Mouse (Mus musculus): Measurements from ENCODE around the gene Mtmr4. TPM values are rescaled to one million over a fixed set of nuclear protein-coding genes. Genes with fewer than 3 reads are reported as not detected.
A peak's percentile ranks its signal among the peaks of the same experiment; 100 is the strongest.

Gene Mtmr4
- polyA plus RNA-seq, 1 experiment from 2014 or later = 25.6 TPM

GRCm38 (mm10) chr11:87573751-87574150 lies 18.2 kb upstream of the Mtmr4 start:
- no peaks in the 10 kb centered on the region for H3K9me3 ChIP-seq
- no peak overlapping the region for H3K9ac ChIP-seq
- H3K36me3 ChIP-seq = no peaks in the 10 kb centered on the region
- peaks cover 8% of the 10 kb centered on the region for H3K4me1 ChIP-seq
- no peak overlapping the region for H3K27ac ChIP-seq
- WGBS = 59% methylated on average over 7 of the region's 7 CpGs
- no peaks in the 10 kb centered on the region; the same call in 1 of the 2 replicates for H3K27me3 ChIP-seq (replicated peaks)
- H3K4me3 ChIP-seq (replicated peaks) = no peak overlapping the region
- H3K4me2 ChIP-seq = no peak overlapping the region
- no peak for ATAC-seq (ENCODE audit: insufficient read depth, low FRiP score, low read depth)

GRCm38 (mm10) chr11:87574520-87575180 lies 17.3 kb upstream of the Mtmr4 start:
- Histone ChIP-seq H3K27me3 (replicated peaks) (no peaks in the 10 kb centered on the region; the same call in 1 of the 2 replicates), H3K9me3 (no peaks in the 10 kb centered on the region), H3K4me3 (replicated peaks) (no peak overlapping the region), H3K9ac (no peak overlapping the region), H3K4me1 (peaks cover 10% of the 10 kb centered on the region), H3K4me2 (no peak overlapping the region), H3K27ac (no peak overlapping the region), H3K36me3 (no peaks in the 10 kb centered on the region)
- ATAC-seq (ENCODE audit: insufficient read depth, low FRiP score, low read depth) = no peak
- WGBS = 53% methylated on average over 21 of the region's 21 CpGs

DNA sequence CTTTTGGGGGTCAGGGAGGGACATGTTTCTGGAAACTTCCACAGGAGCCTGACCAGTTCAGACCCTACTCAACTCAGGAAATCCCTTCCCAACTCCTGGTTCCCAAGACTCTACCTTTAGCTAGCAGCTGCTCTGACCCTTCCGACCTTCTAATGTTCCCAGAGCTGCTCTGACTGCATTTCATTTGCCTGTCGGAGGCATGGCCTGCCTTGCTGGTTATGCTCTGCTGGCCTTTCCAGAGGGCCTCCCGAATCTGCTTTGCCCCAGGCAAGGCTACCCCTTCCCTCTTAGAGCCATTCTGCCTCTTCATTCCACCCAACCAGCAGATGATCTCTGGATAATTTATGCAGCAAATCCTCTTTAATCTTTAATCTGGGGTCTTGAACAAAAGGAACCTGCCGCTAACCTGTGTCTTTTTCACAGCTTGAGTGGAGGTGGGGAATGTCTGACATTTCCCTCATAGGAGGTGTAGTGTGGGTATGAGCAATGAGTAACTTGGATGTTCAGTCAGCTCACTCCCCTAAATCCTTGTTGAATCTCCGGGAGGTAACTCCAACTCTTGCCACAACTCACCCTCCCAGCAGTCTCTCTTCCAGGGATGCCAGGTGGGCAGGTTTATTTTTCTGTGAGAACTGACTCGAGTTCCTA lies 14.2 kb upstream of the Mtmr4 start:
- H3K4me1 ChIP-seq = peaks cover 10% of the 10 kb centered on the region
- peak overlapping the region; percentile 5; the same call in 1 of the 2 replicates for H3K9ac ChIP-seq
- H3K27me3 ChIP-seq (replicated peaks) = no peaks in the 10 kb centered on the region; the same call in 1 of the 2 replicates
- peak overlapping the region; percentile 55 for H3K4me3 ChIP-seq (replicated peaks)
- H3K36me3 ChIP-seq = no peaks in the 10 kb centered on the region
- ATAC-seq (ENCODE audit: insufficient read depth, low FRiP score, low read depth) = no peak
- peak overlapping the region; percentile 97 for H3K4me2 ChIP-seq
- no peak overlapping the region for H3K27ac ChIP-seq
- H3K9me3 ChIP-seq = no peaks in the 10 kb centered on the region
- WGBS = 30% methylated on average over 6 of the region's 6 CpGs

GRCm38 (mm10) chr11:87578249-87578962 lies 13.6 kb upstream of the Mtmr4 start:
- Histone ChIP-seq H3K27ac (peak overlapping the region; percentile 59), H3K27me3 (replicated peaks) (no peaks in the 10 kb centered on the region; the same call in 1 of the 2 replicates), H3K4me2 (peak overlapping the region; percentile 97), H3K4me3 (replicated peaks) (peak overlapping the region; percentile 55), H3K36me3 (no peaks in the 10 kb centered on the region), H3K9me3 (no peaks in the 10 kb centered on the region), H3K9ac (peak overlapping the region; percentile 5), H3K4me1 (peaks cover 10% of the 10 kb centered on the region)
- WGBS = under 1% methylated on average over 40 of the region's 40 CpGs
- ATAC-seq (ENCODE audit: insufficient read depth, low FRiP score, low read depth) = peak; percentile 68; the same call in 1 of the 2 replicates

GRCm38 (mm10) chr11:87578963-87579601 lies 12.9 kb upstream of the Mtmr4 start:
- Histone ChIP-seq H3K9me3 (no peaks in the 10 kb centered on the region), H3K4me3 (replicated peaks) (peak overlapping the region; percentile 55), H3K9ac (0 out of 2 replicates have a peak overlapping the region, but pooled peaks have one; percentile 5), H3K4me1 (peaks cover 10% of the 10 kb centered on the region), H3K27ac (peak overlapping the region; percentile 59), H3K36me3 (no peaks in the 10 kb centered on the region), H3K4me2 (peak overlapping the region; percentile 97), H3K27me3 (replicated peaks) (no peaks in the 10 kb centered on the region; the same call in 1 of the 2 replicates)
- ATAC-seq (ENCODE audit: insufficient read depth, low FRiP score, low read depth) = no peak
- 19% methylated on average over 10 of the region's 10 CpGs for WGBS

DNA sequence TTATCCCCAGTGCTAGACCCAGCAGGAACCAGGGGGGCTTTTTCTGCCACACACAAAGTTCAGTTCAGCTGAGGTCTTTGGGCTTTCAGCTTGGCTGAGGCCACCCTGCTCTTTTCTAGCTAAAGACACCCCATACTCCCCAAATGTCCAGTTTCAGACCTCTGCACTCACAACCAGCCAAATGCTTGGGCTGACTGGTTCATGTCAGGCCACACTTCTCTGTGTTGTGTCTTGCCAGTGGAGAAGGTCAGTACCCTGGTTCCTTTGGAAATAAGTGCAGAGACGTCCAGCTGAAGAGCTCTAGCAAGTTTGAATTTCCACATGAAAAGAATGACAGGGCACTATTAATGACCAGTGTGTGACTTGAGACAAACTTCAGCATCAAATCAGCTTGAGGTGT lies 12.2 kb upstream of the Mtmr4 start:
- Histone ChIP-seq H3K27me3 (replicated peaks) (no peaks in the 10 kb centered on the region; the same call in 1 of the 2 replicates), H3K36me3 (no peaks in the 10 kb centered on the region), H3K4me1 (peaks cover 10% of the 10 kb centered on the region), H3K4me2 (no peak overlapping the region), H3K27ac (0 out of 2 replicates have a peak overlapping the region, but pooled peaks have one; percentile 26), H3K9ac (no peak overlapping the region), H3K4me3 (replicated peaks) (no peak overlapping the region), H3K9me3 (no peaks in the 10 kb centered on the region)
- no peak for ATAC-seq (ENCODE audit: insufficient read depth, low FRiP score, low read depth)
- 49% methylated on average over 1 of the region's 1 CpGs for WGBS

- Histone ChIP-seq H3K4me1 (peaks cover 10% of the 10 kb centered on the region), H3K4me2 (no peak overlapping the region), H3K36me3 (no peaks in the 10 kb centered on the region), H3K27ac (no peak overlapping the region), H3K27me3 (replicated peaks) (no peaks in the 10 kb centered on the region; the same call in 1 of the 2 replicates), H3K9me3 (no peaks in the 10 kb centered on the region), H3K4me3 (replicated peaks) (no peak overlapping the region), H3K9ac (no peak overlapping the region)
- ATAC-seq (ENCODE audit: insufficient read depth, low FRiP score, low read depth) = no peak
- 52% methylated on average over 9 of the region's 10 CpGs for WGBS
Measured at GRCm38 (mm10) chr11:87580543-87581085, 11.3 kb upstream of the Mtmr4 start.

- H3K4me3 ChIP-seq (replicated peaks) = no peak overlapping the region
- no peak for ATAC-seq (ENCODE audit: insufficient read depth, low FRiP score, low read depth)
- no peaks in the 10 kb centered on the region for H3K36me3 ChIP-seq
- H3K4me1 ChIP-seq = peaks cover 10% of the 10 kb centered on the region
- no peaks in the 10 kb centered on the region for H3K9me3 ChIP-seq
- no peak overlapping the region for H3K9ac ChIP-seq
- no peak overlapping the region for H3K27ac ChIP-seq
- 88% methylated on average over 12 of the region's 12 CpGs for WGBS
- H3K27me3 ChIP-seq (replicated peaks) = no peaks in the 10 kb centered on the region
- no peak overlapping the region for H3K4me2 ChIP-seq
Measured at GRCm38 (mm10) chr11:87581161-87581865, 10.6 kb upstream of the Mtmr4 start.

- no peak overlapping the region for H3K4me3 ChIP-seq (replicated peaks)
- H3K9ac ChIP-seq = no peak overlapping the region
- no peak for ATAC-seq (ENCODE audit: insufficient read depth, low FRiP score, low read depth)
- no peaks in the 10 kb centered on the region for H3K36me3 ChIP-seq
- H3K27ac ChIP-seq = no peak overlapping the region
- H3K9me3 ChIP-seq = no peaks in the 10 kb centered on the region
- no peak overlapping the region for H3K4me2 ChIP-seq
- 78% methylated on average over 8 of the region's 8 CpGs for WGBS
- no peaks in the 10 kb centered on the region for H3K27me3 ChIP-seq (replicated peaks)
- peaks cover 10% of the 10 kb centered on the region for H3K4me1 ChIP-seq
Measured at GRCm38 (mm10) chr11:87581933-87582710, 9.8 kb upstream of the Mtmr4 start.

DNA sequence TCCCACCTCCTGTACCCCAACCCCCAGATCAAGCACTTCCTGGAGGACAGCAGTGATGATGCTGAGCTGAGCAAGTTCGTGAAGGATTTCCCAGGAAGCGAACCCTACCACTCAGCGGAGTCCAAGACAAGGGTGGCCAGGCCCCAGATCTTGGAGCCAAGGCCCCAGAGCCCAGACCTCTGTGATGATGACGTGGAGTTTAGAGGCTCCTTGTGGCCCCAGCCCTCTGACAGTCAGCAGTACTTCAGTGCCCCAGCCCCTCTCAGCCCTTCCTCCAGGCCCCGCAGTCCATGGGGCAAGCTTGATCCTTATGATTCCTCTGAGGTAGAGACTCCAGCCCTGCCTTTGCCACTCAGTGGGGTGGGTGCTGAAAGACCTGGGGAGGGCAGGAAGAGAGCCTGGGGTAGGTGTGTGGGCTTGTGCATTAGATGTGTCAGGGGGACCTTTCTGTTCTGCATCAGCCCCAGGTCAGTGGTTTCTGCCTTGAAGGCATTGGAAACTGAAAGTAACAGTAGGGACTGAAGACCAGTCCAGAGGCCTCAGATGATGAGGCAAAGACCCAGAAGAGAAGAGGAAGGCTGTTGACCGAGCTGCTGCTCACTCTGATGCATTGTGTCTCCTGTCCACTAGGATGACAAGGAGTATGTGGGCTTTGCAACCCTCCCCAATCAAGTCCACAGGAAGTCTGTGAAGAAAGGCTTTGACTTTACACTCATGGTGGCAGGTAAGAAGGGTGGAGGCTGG lies 8.5 kb upstream of the Mtmr4 start:
- no peaks in the 10 kb centered on the region for H3K27me3 ChIP-seq (replicated peaks)
- H3K4me2 ChIP-seq = no peak overlapping the region
- WGBS = 77% methylated on average over 6 of the region's 6 CpGs
- no peak overlapping the region for H3K9ac ChIP-seq
- no peak overlapping the region for H3K27ac ChIP-seq
- peaks cover 5% of the 10 kb centered on the region for H3K4me1 ChIP-seq
- no peak overlapping the region for H3K4me3 ChIP-seq (replicated peaks)
- no peak; the same call in 1 of the 2 replicates for ATAC-seq (ENCODE audit: insufficient read depth, low FRiP score, low read depth)
- no peaks in the 10 kb centered on the region for H3K9me3 ChIP-seq
- no peaks in the 10 kb centered on the region for H3K36me3 ChIP-seq
